Mouse (Mus musculus): ENCODE measurements around the gene Tbc1d22b. TPM values are rescaled to one million over a fixed set of nuclear protein-coding genes. Genes with fewer than 3 reads are reported as not detected.

The Tbc1d22b gene
- 3.7 TPM for polyA plus RNA-seq (2014; fragmentation: Illumina TruSeq; extraction: RNeasy Lipid Tissue Mini Kit (QIAGEN cat#74804); ENCODE audit: low read depth, low replicate concordance)

DNA sequence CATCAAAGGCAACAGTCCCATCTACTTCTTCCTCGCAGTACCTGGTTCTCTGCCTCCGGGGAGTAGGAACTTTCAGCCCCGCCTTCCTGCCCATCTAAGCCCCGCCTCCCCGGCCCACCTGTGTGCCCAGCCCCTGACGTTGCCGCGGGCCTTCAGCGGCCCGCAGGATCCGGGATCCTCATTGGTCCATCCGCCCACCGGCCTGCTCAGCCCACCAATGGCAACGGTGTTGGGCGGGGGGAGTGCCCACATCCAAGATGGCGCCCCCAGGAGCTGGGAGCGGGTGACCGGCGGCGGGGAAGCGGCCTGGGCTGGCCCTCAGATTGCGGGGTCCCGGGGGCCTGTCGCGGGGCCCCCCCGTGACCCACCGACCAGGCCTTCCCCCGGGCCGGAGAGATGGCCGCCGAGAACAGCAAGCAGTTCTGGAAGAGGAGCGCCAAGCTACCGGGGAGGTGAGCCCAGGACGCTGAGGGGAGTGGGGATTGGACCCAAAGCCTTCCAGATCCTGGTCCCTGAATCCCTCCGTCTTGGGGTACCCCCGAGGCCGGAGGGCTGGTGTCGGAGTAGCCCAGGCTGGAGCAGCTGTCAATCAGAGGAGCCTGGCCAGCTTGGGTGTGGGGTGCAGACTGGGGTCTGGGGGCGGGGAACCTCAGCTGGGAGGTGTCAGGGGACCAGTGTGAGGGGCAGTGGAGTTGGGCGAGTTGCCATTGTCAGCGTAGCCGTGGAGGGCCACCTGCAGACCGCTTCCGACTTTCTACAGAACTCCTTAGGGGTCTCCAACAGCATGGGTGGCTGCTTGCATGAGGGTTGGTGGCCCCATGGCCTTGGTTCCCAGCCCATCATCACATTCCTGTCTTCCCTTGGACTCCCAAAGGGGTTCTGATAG lies at the start of gene Tbc1d22b, which contains the start of gene Gm17657:
Tbc1d22b (plus strand) TSS at position 243 of the 886 bp plus-strand sequence.
Gm17657 (minus strand) TSS at position 96 of the 886 bp plus-strand sequence.

DNA sequence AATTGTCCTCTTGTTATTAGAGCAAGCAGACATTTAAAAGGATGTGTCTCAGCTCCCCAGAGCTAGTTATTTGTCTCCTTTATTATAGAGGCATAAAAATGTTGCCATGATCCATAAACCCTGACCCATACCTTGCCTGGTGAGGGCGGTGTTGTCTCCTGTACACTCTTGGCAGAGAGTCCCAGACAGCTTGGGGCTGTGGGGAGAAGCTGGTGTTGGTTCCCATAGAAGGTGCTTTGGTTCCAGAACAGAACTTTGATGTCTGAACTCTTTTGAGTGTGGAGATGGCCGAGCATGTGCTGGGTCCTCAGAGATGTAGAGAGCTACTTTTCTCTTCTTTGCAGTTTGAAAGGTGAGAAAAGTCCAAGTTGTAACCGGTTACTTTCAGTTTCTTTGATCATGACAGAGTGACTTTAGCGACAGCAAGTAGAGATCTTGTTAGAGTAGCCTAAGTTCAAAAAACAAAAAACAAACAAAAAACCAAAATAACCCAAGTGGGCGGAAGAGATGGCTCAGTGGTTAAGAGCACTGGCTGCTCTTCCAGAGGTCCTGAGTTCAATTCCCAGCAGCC lies 2.7 kb downstream of the Tbc1d22b start, which contains the start of gene Tmem217:
Tmem217 (minus strand) TSS at position 224 of the 571 bp plus-strand sequence.

DNA sequence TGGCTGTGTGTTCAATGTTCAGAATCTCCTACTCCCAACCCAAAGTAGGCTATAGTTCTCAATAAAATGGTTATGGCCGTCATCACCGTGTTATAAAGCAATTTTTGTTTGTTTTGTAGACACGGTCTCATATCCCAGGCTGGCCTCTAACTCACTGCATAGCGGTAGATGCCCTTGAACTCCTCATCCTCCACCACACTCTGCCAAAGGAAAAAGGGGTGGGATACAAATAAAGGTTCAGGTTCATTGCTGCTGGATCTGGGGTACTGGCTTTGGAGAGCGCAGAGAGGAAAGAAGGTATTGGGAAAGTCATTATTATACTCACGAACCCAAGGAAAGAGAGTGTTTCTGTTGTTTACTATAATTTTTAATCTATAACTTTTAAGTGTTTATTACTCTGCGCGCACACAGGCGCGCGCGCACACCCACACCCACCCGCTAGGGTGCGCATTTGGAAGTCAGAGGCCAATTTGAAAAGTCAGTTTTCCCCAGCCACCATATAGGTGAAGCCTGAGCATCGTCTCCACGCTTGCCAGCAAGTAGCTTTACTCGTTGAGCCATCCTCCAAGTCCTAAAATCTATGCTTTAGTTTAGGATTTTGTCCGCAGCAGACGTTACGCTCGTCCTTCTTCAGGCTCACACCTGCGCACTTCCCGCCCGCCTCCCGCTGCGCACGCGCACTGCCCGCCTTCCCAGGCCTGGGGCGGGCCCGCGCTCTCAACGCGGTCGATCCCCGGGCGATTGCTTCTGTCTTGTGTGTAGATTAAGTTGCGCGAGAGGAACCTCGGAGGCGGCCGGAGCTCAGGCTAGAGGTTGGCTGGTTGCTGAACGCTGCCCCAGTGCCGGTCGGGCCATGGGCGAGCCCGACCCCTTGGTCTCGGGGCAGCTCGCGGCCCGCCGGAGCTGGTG lies 64.8 kb downstream of the Tbc1d22b start, which contains the start of the genes Rnf8 and Gm28043:
Rnf8 (plus strand) TSS at position 676 of the 909 bp plus-strand sequence.
Gm28043 (plus strand) TSS at position 762 of the 909 bp plus-strand sequence.

Other genes with a start within 250 kb of the Tbc1d22b start
- not detected for gene Pi16, start 232.1 kb upstream of the Tbc1d22b start, polyA plus RNA-seq (2014; fragmentation: Illumina TruSeq; extraction: RNeasy Lipid Tissue Mini Kit (QIAGEN cat#74804); ENCODE audit: low read depth, low replicate concordance)
- gene Mtch1, start 201.9 kb upstream of the Tbc1d22b start, polyA plus RNA-seq (2014; fragmentation: Illumina TruSeq; extraction: RNeasy Lipid Tissue Mini Kit (QIAGEN cat#74804); ENCODE audit: low read depth, low replicate concordance): 11.2 TPM
- 0.28 TPM for gene Fgd2, start 188.9 kb upstream of the Tbc1d22b start, polyA plus RNA-seq (2014; fragmentation: Illumina TruSeq; extraction: RNeasy Lipid Tissue Mini Kit (QIAGEN cat#74804); ENCODE audit: low read depth, low replicate concordance)
- 9.3 TPM for gene Pim1, start 59.0 kb upstream of the Tbc1d22b start, polyA plus RNA-seq (2014; fragmentation: Illumina TruSeq; extraction: RNeasy Lipid Tissue Mini Kit (QIAGEN cat#74804); ENCODE audit: low read depth, low replicate concordance)
- gene Gm17657, start 147 bp upstream of the Tbc1d22b start, polyA plus RNA-seq (2014; fragmentation: Illumina TruSeq; extraction: RNeasy Lipid Tissue Mini Kit (QIAGEN cat#74804); ENCODE audit: low read depth, low replicate concordance): not detected
- gene Tmem217, start 2.6 kb downstream of the Tbc1d22b start, polyA plus RNA-seq (2014; fragmentation: Illumina TruSeq; extraction: RNeasy Lipid Tissue Mini Kit (QIAGEN cat#74804); ENCODE audit: low read depth, low replicate concordance): not detected
- gene Rnf8, start 65.0 kb downstream of the Tbc1d22b start, polyA plus RNA-seq (2014; fragmentation: Illumina TruSeq; extraction: RNeasy Lipid Tissue Mini Kit (QIAGEN cat#74804); ENCODE audit: low read depth, low replicate concordance): 20.2 TPM
- gene Gm28043, start 65.1 kb downstream of the Tbc1d22b start, polyA plus RNA-seq (2014; fragmentation: Illumina TruSeq; extraction: RNeasy Lipid Tissue Mini Kit (QIAGEN cat#74804); ENCODE audit: low read depth, low replicate concordance): 0.61 TPM
- 9.9 TPM for gene Cmtr1, start 110.8 kb downstream of the Tbc1d22b start, polyA plus RNA-seq (2014; fragmentation: Illumina TruSeq; extraction: RNeasy Lipid Tissue Mini Kit (QIAGEN cat#74804); ENCODE audit: low read depth, low replicate concordance)
- gene Ccdc167, start 167.3 kb downstream of the Tbc1d22b start, polyA plus RNA-seq (2014; fragmentation: Illumina TruSeq; extraction: RNeasy Lipid Tissue Mini Kit (QIAGEN cat#74804); ENCODE audit: low read depth, low replicate concordance): 4.5 TPM

Measured in kidney, adult 10 weeks (tissue).